Mouse (Mus musculus) stomach, embryonic 15.5 days (tissue): ENCODE measurements around the gene Eapp. TPM values are rescaled to one million over a fixed set of nuclear protein-coding genes. Genes with fewer than 3 reads are reported as not detected.
"Not testable (repeated sequence)": the region's sequence is repeated elsewhere in the genome, so short reads cannot be mapped to it uniquely, and the experiment has no call there.

Experiments
- ATAC-seq: fragments of 200-750 bp; cut with Nextera tagmentation; 2 replicates; pipeline ENCODE4 v1.8.0; 2017; ENCODE audit warnings: low read depth, moderate number of reproducible peaks, moderate TSS enrichment; ENCODE audit not compliant: insufficient read depth, low FRiP score
- H3K27ac ChIP-seq: fragments of 300-500 bp; sonication (generic); 2 replicates; pipeline ENCODE4 v1.5.1; 2015; ENCODE audit warnings: mild to moderate bottlenecking, inconsistent platforms
- H3K27me3 ChIP-seq: fragments of 300-500 bp; sonication (generic); replicated peaks from 2 replicates; pipeline ENCODE4 v1.6.1; 2015; ENCODE audit warnings: inconsistent platforms
- H3K36me3 ChIP-seq: fragments of 300-500 bp; sonication (generic); 2 replicates; pipeline ENCODE4 v1.6.1; 2015; ENCODE audit warnings: inconsistent platforms
- H3K4me1 ChIP-seq: fragments of 300-500 bp; sonication (generic); 2 replicates; pipeline ENCODE4 v1.6.1; 2015; ENCODE audit warnings: inconsistent platforms
- H3K4me2 ChIP-seq: fragments of 300-500 bp; sonication (generic); 2 replicates; pipeline ENCODE4 v1.6.1; 2015; ENCODE audit warnings: mild to moderate bottlenecking, inconsistent platforms
- H3K4me3 ChIP-seq: fragments of 300-500 bp; sonication (generic); replicated peaks from 2 replicates; pipeline ENCODE4 v1.5.1; 2015; ENCODE audit warnings: inconsistent platforms
- H3K9ac ChIP-seq: fragments of 300-500 bp; sonication (generic); 2 replicates; pipeline ENCODE4 v1.6.1; 2015; ENCODE audit warnings: inconsistent platforms
- H3K9me3 ChIP-seq: fragments of 300-500 bp; sonication (generic); 2 replicates; pipeline ENCODE4 v1.6.1; 2016; ENCODE audit warnings: inconsistent platforms
- WGBS: fragments of 180-500 bp; shearing (Covaris S2); methylation state at CpG from one replicate; pipeline ENCODE4 v1.1.7; 2015; 5-methylcytosine and 5-hydroxymethylcytosine counted together
- polyA plus RNA-seq: library from polyadenylated mRNA; unstranded; fragments of >200 nt; fragmentation: Nextera tagmentation; extraction: Ambion mirVana; gene quantifications from 2 replicates; pipeline ENCODE4 v1.2.1, GENCODE M21; 2015

Gene Eapp
- 56.1 and 60.4 TPM in 2 replicates for polyA plus RNA-seq

- Histone ChIP-seq H3K9me3 (no peaks in the 10 kb centered on the region), H3K36me3 (peaks cover 7% of the 10 kb centered on the region; the same call in 1 of the 2 replicates), H3K4me2 (peak within 1 kb of the TSS; percentile 75), H3K27me3 (no peaks in the 10 kb centered on the region), H3K4me1 (0 out of 2 replicates have a peak, but pooled peaks cover 2% of the 10 kb centered on the region), H3K4me3 (peak within 1 kb of the TSS; percentile 93), H3K27ac (peak within 1 kb of the TSS; percentile 97), H3K9ac (peak within 1 kb of the TSS; percentile 78)
- under 1% methylated on average over 57 of the region's 57 CpGs for WGBS
- peak; percentile 92 for ATAC-seq
Observed at GRCm38 (mm10) chr12:54695511-54696241, at the start of gene Eapp. Eapp (minus strand) TSS chr12:54695897.

- H3K9me3 ChIP-seq, H3K4me2 ChIP-seq, H3K36me3 ChIP-seq, H3K27ac ChIP-seq, H3K27me3 ChIP-seq, H3K9ac ChIP-seq, H3K4me1 ChIP-seq, H3K4me3 ChIP-seq: not testable (repeated sequence)
- WGBS, result 0% methylated on average over 12 of the region's 33 CpGs
- ATAC-seq, result peak; percentile 21; the same call in 1 of the 2 replicates
Observed at GRCm38 (mm10) chr12:54738661-54739243, 43.1 kb upstream of the Eapp start.

GRCm38 (mm10) chr12:54737891-54738660, 42.4 kb upstream of the Eapp start:
- H3K9me3 ChIP-seq, H3K36me3 ChIP-seq: not testable (repeated sequence)
- WGBS, result no CpG with 5 or more reads among the region's 21 CpGs

GRCm38 (mm10) chr12:54734307-54735131, 38.8 kb upstream of the Eapp start:
- H3K9me3 ChIP-seq, result not testable (repeated sequence)
- WGBS, result 0% methylated on average over 11 of the region's 49 CpGs
- ATAC-seq, result peak; percentile 67

More at GRCm38 (mm10) chr12:54737891-54738660, 42.4 kb upstream of the Eapp start:
- H3K27me3 ChIP-seq, H3K4me2 ChIP-seq, H3K27ac ChIP-seq, H3K4me3 ChIP-seq, H3K9ac ChIP-seq, H3K4me1 ChIP-seq: not testable (repeated sequence)
- ATAC-seq, result peak; percentile 90

GRCm38 (mm10) chr12:54729140-54730059, 33.7 kb upstream of the Eapp start:
- H3K9ac ChIP-seq, H3K27ac ChIP-seq: not testable (repeated sequence)

More at GRCm38 (mm10) chr12:54734307-54735131, 38.8 kb upstream of the Eapp start:
- H3K27ac ChIP-seq, H3K27me3 ChIP-seq, H3K4me2 ChIP-seq, H3K9ac ChIP-seq, H3K4me1 ChIP-seq, H3K4me3 ChIP-seq, H3K36me3 ChIP-seq: not testable (repeated sequence)

GRCm38 (mm10) chr12:54718871-54719786, 23.4 kb upstream of the Eapp start:
- not testable (repeated sequence) for H3K27ac ChIP-seq, H3K9me3 ChIP-seq, H3K9ac ChIP-seq, H3K4me3 ChIP-seq, H3K4me1 ChIP-seq, H3K36me3 ChIP-seq, H3K4me2 ChIP-seq, H3K27me3 ChIP-seq
- peak; percentile 91 for ATAC-seq
- no CpG with 5 or more reads among the region's 56 CpGs for WGBS

More at GRCm38 (mm10) chr12:54729140-54730059, 33.7 kb upstream of the Eapp start:
- not testable (repeated sequence) for H3K9me3 ChIP-seq, H3K27me3 ChIP-seq, H3K4me2 ChIP-seq, H3K4me3 ChIP-seq, H3K36me3 ChIP-seq, H3K4me1 ChIP-seq
- ATAC-seq, result peak; percentile 91
- no CpG with 5 or more reads among the region's 56 CpGs for WGBS

GRCm38 (mm10) chr12:54717516-54717915, 21.8 kb upstream of the Eapp start:
- H3K4me2 ChIP-seq, H3K9me3 ChIP-seq, H3K27me3 ChIP-seq, H3K27ac ChIP-seq, ATAC-seq, H3K9ac ChIP-seq, H3K36me3 ChIP-seq, H3K4me1 ChIP-seq, H3K4me3 ChIP-seq: not testable (repeated sequence)
- WGBS, result 65% methylated on average over 6 of the region's 11 CpGs

- H3K36me3 ChIP-seq, H3K27me3 ChIP-seq, H3K9ac ChIP-seq, H3K9me3 ChIP-seq, H3K4me1 ChIP-seq, H3K4me3 ChIP-seq, H3K4me2 ChIP-seq, H3K27ac ChIP-seq: not testable (repeated sequence)
- WGBS, result 0% methylated on average over 5 of the region's 48 CpGs
- peak; percentile 54 for ATAC-seq
Observed at GRCm38 (mm10) chr12:54713822-54714626, 18.3 kb upstream of the Eapp start.

- not testable (repeated sequence) for H3K4me3 ChIP-seq, H3K27ac ChIP-seq, H3K27me3 ChIP-seq, H3K4me2 ChIP-seq, H3K9me3 ChIP-seq, H3K9ac ChIP-seq, H3K4me1 ChIP-seq, H3K36me3 ChIP-seq
- 0% methylated on average over 3 of the region's 8 CpGs for WGBS
- peak; percentile 90 for ATAC-seq
Observed at GRCm38 (mm10) chr12:54710494-54710879, 14.8 kb upstream of the Eapp start.
